Mouse (Mus musculus) liver, adult 2 months (tissue): ENCODE results near the gene Vmp1. TPM values are rescaled to one million over a fixed set of nuclear protein-coding genes. Genes with fewer than 3 reads are reported as not detected.

Experiments used
- DNase-seq: peaks from one replicate; pipeline ENCODE4 v3.0.0-alpha.2; 2011; ENCODE audit warnings: low read depth, low spot score; ENCODE audit errors: extremely low read depth
- H3K27ac ChIP-seq: fragments of 200-500 bp; replicated peaks from 2 replicates; pipeline ENCODE4 v1.5.1; 2012; ENCODE audit warnings: low read depth, mild to moderate bottlenecking, control low read depth, inconsistent platforms, low read length; ENCODE audit not compliant: insufficient read depth
- H3K27me3 ChIP-seq: fragments of 200-500 bp; 2 replicates; pipeline ENCODE4 v1.6.1; 2012; ENCODE audit warnings: mild to moderate bottlenecking, moderate library complexity, low read length, inconsistent platforms; ENCODE audit not compliant: control insufficient read depth, insufficient read depth
- H3K36me3 ChIP-seq: fragments of 200-500 bp; 2 replicates; pipeline ENCODE4 v1.6.1; 2012; ENCODE audit warnings: low read length, inconsistent platforms; ENCODE audit not compliant: control insufficient read depth, insufficient read depth
- H3K4me1 ChIP-seq: fragments of 200-500 bp; 2 replicates; pipeline ENCODE4 v1.6.1; 2011; ENCODE audit warnings: low read length; ENCODE audit not compliant: control insufficient read depth, insufficient read depth
- H3K4me3 ChIP-seq: fragments of 200-500 bp; 2 replicates; pipeline ENCODE4 v1.5.1; 2011; ENCODE audit warnings: low read depth, mild to moderate bottlenecking, control low read depth, low read length, moderate library complexity; ENCODE audit not compliant: insufficient read depth
- H3K79me2 ChIP-seq: fragments of 200-500 bp; 2 replicates; pipeline ENCODE4 v1.6.1; 2012; ENCODE audit warnings: inconsistent platforms, mild to moderate bottlenecking, low read length, moderate library complexity; ENCODE audit not compliant: control insufficient read depth, insufficient read depth
- H3K9ac ChIP-seq: fragments of 200-500 bp; 2 replicates; pipeline ENCODE4 v1.6.1; 2012; ENCODE audit warnings: low read depth, mild to moderate bottlenecking, control low read depth, inconsistent platforms, low read length
- CTCF ChIP-seq: fragments of 200-500 bp; IDR thresholded peaks from 2 replicates; pipeline ENCODE4 v1.5.1; 2011; ENCODE audit warnings: low read depth, low read length, control low read depth
- POLR2A ChIP-seq: fragments of 200-500 bp; IDR thresholded peaks from 2 replicates; pipeline ENCODE4 v1.6.1; 2011; ENCODE audit warnings: low read length, control low read depth; ENCODE audit not compliant: insufficient read depth; ENCODE audit errors: extremely low read depth
- WGBS: fragments of 180-500 bp; shearing (Covaris S2); methylation state at CpG from one replicate; pipeline ENCODE4 v1.1.7; 2018; 5-methylcytosine and 5-hydroxymethylcytosine counted together
- polyA plus RNA-seq: library from polyadenylated mRNA; depleted of rRNA; stranded (reverse); fragments of >200 nt; gene quantifications from 2 replicates; pipeline ENCODE4 v1.2.3, GENCODE M21; 2012
- total RNA-seq: library from RNA; depleted of rRNA; stranded (reverse); fragments of >200 nt; gene quantifications from 2 replicates; pipeline ENCODE4 v1.2.3, GENCODE M21; 2014

The Vmp1 gene
- total and polyA plus RNA-seq, 2 experiments: 37.8 to 93.6 TPM

- 80% methylated on average over 3 of the region's 3 CpGs for WGBS
- Histone ChIP-seq H3K9ac (no peak overlapping the region), H3K4me3 (no peak overlapping the region), H3K27me3 (no peaks in the 10 kb centered on the region), H3K4me1 (peaks cover 13% of the 10 kb centered on the region), H3K79me2 (no peaks in the 10 kb centered on the region; the same call in 1 of the 2 replicates), H3K36me3 (peaks cover 8% of the 10 kb centered on the region; the same call in 1 of the 2 replicates), H3K27ac (peak overlapping the region; percentile 85)
- no peak for DNase-seq
- TF ChIP-seq POLR2A: no peak
- TF ChIP-seq CTCF: no peak
Measured at GRCm38 (mm10) chr11:86596976-86597375, 86.7 kb downstream of the Vmp1 start.

GRCm38 (mm10) chr11:86596187-86596960, 87.3 kb downstream of the Vmp1 start:
- peaks cover 13% of the 10 kb centered on the region for H3K4me1 ChIP-seq
- peak; percentile 98 for DNase-seq
- no peaks in the 10 kb centered on the region; the same call in 1 of the 2 replicates for H3K79me2 ChIP-seq
- 33% methylated on average over 7 of the region's 7 CpGs for WGBS
- peak overlapping the region; percentile 98 for H3K27ac ChIP-seq
- H3K27me3 ChIP-seq: no peaks in the 10 kb centered on the region
- H3K36me3 ChIP-seq: peaks cover 8% of the 10 kb centered on the region; the same call in 1 of the 2 replicates
- H3K9ac ChIP-seq: peak overlapping the region; percentile 58; the same call in 1 of the 2 replicates
- TF ChIP-seq CTCF (no peak), POLR2A (no peak)
- H3K4me3 ChIP-seq: no peak overlapping the region

GRCm38 (mm10) chr11:86595366-86595765, 88.3 kb downstream of the Vmp1 start:
- no peak for DNase-seq
- H3K27ac ChIP-seq: peak overlapping the region; percentile 98
- over 99% methylated on average over 6 of the region's 6 CpGs for WGBS

GRCm38 (mm10) chr11:86594188-86594876, 89.3 kb downstream of the Vmp1 start:
- peak overlapping the region; percentile 16; the same call in 1 of the 2 replicates for H3K27ac ChIP-seq
- TF ChIP-seq CTCF (no peak), POLR2A (no peak)

More at GRCm38 (mm10) chr11:86595366-86595765, 88.3 kb downstream of the Vmp1 start:
- no peaks in the 10 kb centered on the region for H3K79me2 ChIP-seq
- no peak overlapping the region for H3K4me3 ChIP-seq
- TF ChIP-seq POLR2A (no peak), CTCF (no peak)
- peaks cover 13% of the 10 kb centered on the region for H3K4me1 ChIP-seq
- no peak overlapping the region for H3K9ac ChIP-seq
- no peaks in the 10 kb centered on the region for H3K27me3 ChIP-seq
- H3K36me3 ChIP-seq: peaks cover 8% of the 10 kb centered on the region; the same call in 1 of the 2 replicates

GRCm38 (mm10) chr11:86593443-86593842, 90.2 kb downstream of the Vmp1 start:
- 91% methylated on average over 5 of the region's 5 CpGs for WGBS
- TF ChIP-seq POLR2A (no peak), CTCF (no peak)
- no peak for DNase-seq
- Histone ChIP-seq H3K79me2 (no peaks in the 10 kb centered on the region), H3K27ac (no peak overlapping the region), H3K27me3 (no peaks in the 10 kb centered on the region), H3K9ac (no peak overlapping the region), H3K4me3 (no peak overlapping the region), H3K4me1 (peaks cover 13% of the 10 kb centered on the region), H3K36me3 (peaks cover 8% of the 10 kb centered on the region; the same call in 1 of the 2 replicates)

More at GRCm38 (mm10) chr11:86594188-86594876, 89.3 kb downstream of the Vmp1 start:
- no peak overlapping the region for H3K9ac ChIP-seq
- no peak overlapping the region for H3K4me3 ChIP-seq
- H3K79me2 ChIP-seq: no peaks in the 10 kb centered on the region
- WGBS: 90% methylated on average over 6 of the region's 6 CpGs
- no peak for DNase-seq
- H3K4me1 ChIP-seq: peaks cover 13% of the 10 kb centered on the region
- H3K36me3 ChIP-seq: peaks cover 8% of the 10 kb centered on the region; the same call in 1 of the 2 replicates
- H3K27me3 ChIP-seq: no peaks in the 10 kb centered on the region

- WGBS: 76% methylated on average over 3 of the region's 3 CpGs
- DNase-seq: no peak
- Histone ChIP-seq H3K4me1 (peaks cover 13% of the 10 kb centered on the region), H3K4me3 (no peak overlapping the region), H3K27me3 (no peaks in the 10 kb centered on the region), H3K9ac (no peak overlapping the region), H3K36me3 (peaks cover 8% of the 10 kb centered on the region; the same call in 1 of the 2 replicates), H3K27ac (no peak overlapping the region), H3K79me2 (no peaks in the 10 kb centered on the region)
- TF ChIP-seq POLR2A (no peak), CTCF (no peak)
Measured at GRCm38 (mm10) chr11:86592993-86593392, 90.6 kb downstream of the Vmp1 start.
